16 mouse cellular contexts compared by ENCODE assay signal in genomic region chr13:52883084-52883959, GRCm38 (mm10). TPM values are rescaled to one million over a fixed set of nuclear protein-coding genes. Genes with fewer than 3 reads are reported as not detected.
DNase-seq lines count a peak whose midpoint lies in the region; ATAC-seq lines count a peak whose summit lies in the region.
"Had no signal": no experiment of that assay in that cellular context is flagged by ENCODE, and none has a peak within 500 bp of the region (broad histone marks: within the 10 kb centered on the region; RNA-seq: fewer than 3 reads in every experiment).

No protein-coding gene starts in this region.

- ATAC-seq in neural tube, embryonic 11.5 days (ENCODE audit: insufficient read depth, low FRiP score, low TSS enrichment), result peak; percentile 63; the same call in 1 of the 2 replicates
- ATAC-seq: intestine, postnatal 0 days; Patski had no signal

- H3K4me1 ChIP-seq in neural tube, embryonic 11.5 days (ENCODE audit: control insufficient read depth, insufficient read depth, low read length), result peaks cover 4% of the 10 kb centered on the region
- peaks cover 46% of the 10 kb centered on the region for H3K4me1 ChIP-seq in embryonic facial prominence, embryonic 10.5 days

- H3K4me2 ChIP-seq in neural tube, embryonic 11.5 days (ENCODE audit: low read depth), result no peak overlapping the region
- H3K4me2 ChIP-seq: limb, embryonic 13.5 days; lung, embryonic 15.5 days had no signal

- H3K27me3 ChIP-seq in neural tube, embryonic 11.5 days (ENCODE audit: control insufficient read depth, insufficient read depth, low read length), result no peaks in the 10 kb centered on the region
- no peaks in the 10 kb centered on the region for H3K27me3 ChIP-seq in embryonic facial prominence, embryonic 10.5 days (replicated peaks; ENCODE audit: low read depth, poor library complexity, severe bottlenecking)
- H3K27me3 ChIP-seq: limb, embryonic 13.5 days; lung, embryonic 15.5 days; Patski had no signal

- no peak overlapping the region for H3K27ac ChIP-seq in neural tube, embryonic 11.5 days (ENCODE audit: low read depth, low read length)
- H3K27ac ChIP-seq in embryonic facial prominence, embryonic 10.5 days (replicated peaks), result no peak overlapping the region
- H3K27ac ChIP-seq: forebrain, embryonic 10.5 days; limb, embryonic 13.5 days; lung, embryonic 15.5 days had no signal

- H3K9ac ChIP-seq in neural tube, embryonic 11.5 days (ENCODE audit: low read length), result no peak overlapping the region
- H3K9ac ChIP-seq: limb, embryonic 13.5 days; lung, embryonic 15.5 days had no signal

- H3K9me3 ChIP-seq in neural tube, embryonic 11.5 days (ENCODE audit: control insufficient read depth, low read length), result no peaks in the 10 kb centered on the region
- no peaks in the 10 kb centered on the region for H3K9me3 ChIP-seq in embryonic facial prominence, embryonic 10.5 days
- H3K9me3 ChIP-seq: forebrain, embryonic 10.5 days; limb, embryonic 13.5 days; lung, embryonic 15.5 days had no signal

- H3K36me3 ChIP-seq in neural tube, embryonic 11.5 days (ENCODE audit: control insufficient read depth, insufficient read depth, low read length), result no peaks in the 10 kb centered on the region; the same call in 1 of the 2 replicates
- no peaks in the 10 kb centered on the region; the same call in 1 of the 2 replicates for H3K36me3 ChIP-seq in embryonic facial prominence, embryonic 10.5 days (replicated peaks)
- H3K36me3 ChIP-seq: forebrain, embryonic 10.5 days; lung, embryonic 15.5 days had no signal

- 53% methylated on average over 19 of the region's 19 CpGs for WGBS in neural tube, embryonic 11.5 days
- WGBS in embryonic facial prominence, embryonic 10.5 days, result 83% methylated on average over 19 of the region's 19 CpGs

- peak; percentile 25 for DNase-seq in embryo, embryonic 10.5 days (ENCODE audit: low spot score)
- DNase-seq in embryo, embryonic 11 days, result no peak
- DNase-seq in left cerebral cortex, adult 18-20 months (ENCODE audit: low spot score in 2 of 2), result peak; percentile 36 to 44
- no peak for DNase-seq in left cerebral cortex, adult 8-10 months (ENCODE audit: low spot score in 2 of 2)
- DNase-seq in NIH3T3 (ENCODE audit: low read depth), result peak; percentile 36
- peak; percentile 36 for DNase-seq in neural tube, embryonic 11.5 days (ENCODE audit: low spot score)
- no peak for DNase-seq in embryonic facial prominence, embryonic 10.5 days (ENCODE audit: low spot score)
- DNase-seq in adrenal gland, adult 8-10 months, result no peak
- DNase-seq: adrenal gland, postnatal 14 days; cerebellum, adult 11-12 months; gastrocnemius, postnatal 36 days had no signal

- H3K4me3 ChIP-seq in neural tube, embryonic 11.5 days (ENCODE audit: low read depth, low read length), result no peak overlapping the region
- H3K4me3 ChIP-seq in embryonic facial prominence, embryonic 10.5 days, result no peak overlapping the region
- H3K4me3 ChIP-seq: forebrain, embryonic 10.5 days; limb, embryonic 13.5 days; lung, embryonic 15.5 days had no signal

RNA-seq across cellular contexts. Expression of gene Auh, which starts 46.2 kb away (rescaled TPM):
- total RNA-seq in left cerebral cortex, adult 18-20 months (2021), result 100 to 1,000 TPM; 102 to 108 TPM
- 100 to 1,000 TPM in 3 of 4 experiments, 10 to 100 TPM in 1; 94.6 to 109 (median 103) TPM for total RNA-seq in left cerebral cortex, adult 8-10 months (2022)
- 35.0 and 35.8 TPM in 2 replicates for polyA plus RNA-seq in neural tube, embryonic 11.5 days (2014; fragmentation: Nextera tagmentation; extraction: Ambion mirVana)
- polyA plus RNA-seq in embryonic facial prominence, embryonic 10.5 days (2016; fragmentation: Nextera tagmentation; extraction: Ambion mirVana), result 30.7 and 32.9 TPM in 2 replicates
- total RNA-seq in adrenal gland, adult 8-10 months (2022), result 100 to 1,000 TPM; 136 to 150 (median 143) TPM

Comparison
In these comparisons a context has a peak if more than half of its experiments do, and no peak if none do; other contexts are left out.
1. DNase-seq: peak in embryo, embryonic 10.5 days (single experiment), left cerebral cortex, adult 18-20 months (2 of 2), NIH3T3 (single experiment) and neural tube, embryonic 11.5 days (single experiment); none in embryo, embryonic 11 days (single experiment), left cerebral cortex, adult 8-10 months (0 of 2), embryonic facial prominence, embryonic 10.5 days (single experiment) and adrenal gland, adult 8-10 months (single experiment).